Mouse (Mus musculus) myocyte (in vitro differentiated cells): Measurements from ENCODE around the gene Myo18b. TPM values are rescaled to one million over a fixed set of nuclear protein-coding genes. Genes with fewer than 3 reads are reported as not detected.

Experiments used
- H3K27me3 ChIP-seq: one replicate; pipeline ENCODE4 v1.6.1; 2011; ENCODE audit not compliant: control insufficient read depth, insufficient read depth, insufficient read length
- H3K36me3 ChIP-seq: one replicate; pipeline ENCODE4 v1.6.1; 2011; ENCODE audit not compliant: control insufficient read depth, insufficient read depth
- H3K4me2 ChIP-seq: one replicate; pipeline ENCODE4 v1.6.1; 2011; ENCODE audit warnings: low read depth, control low read depth
- H3K4me3 ChIP-seq: one replicate; pipeline ENCODE4 v1.5.1; 2011; ENCODE audit warnings: mild to moderate bottlenecking, control low read depth, moderate library complexity
- H3K79me2 ChIP-seq: one replicate; pipeline ENCODE4 v1.6.1; 2011; ENCODE audit not compliant: control insufficient read depth, insufficient read depth
- H3ac ChIP-seq: one replicate; pipeline ENCODE4 v1.6.1; 2011; ENCODE audit not compliant: control insufficient read depth, insufficient read length
- CEBPB ChIP-seq: IDR thresholded peaks from 2 replicates; pipeline ENCODE4 v1.6.1; 2011; ENCODE audit warnings: mild to moderate bottlenecking, moderate library complexity; ENCODE audit not compliant: poor library complexity, insufficient read depth, severe bottlenecking
- E2F4 ChIP-seq: IDR thresholded peaks from one replicate; pipeline ENCODE4 v1.6.1; 2011; ENCODE audit warnings: mild to moderate bottlenecking, control low read depth, moderate library complexity; ENCODE audit not compliant: insufficient read depth
- MAX ChIP-seq: IDR thresholded peaks from one replicate; pipeline ENCODE4 v1.6.1; 2011; ENCODE audit warnings: low read depth, mild to moderate bottlenecking, control low read depth
- MYOD1 ChIP-seq, 3 experiments: IDR thresholded peaks; one replicate each; pipeline ENCODE4 v1.6.1; 2011; ENCODE audit warnings: control low read depth in 2 of 3, low read depth in 2 of 3, mild to moderate bottlenecking in 2 of 3, moderate library complexity in 1 of 3; ENCODE audit not compliant: insufficient read length in 2 of 3, control insufficient read depth in 1 of 3
- MYOG ChIP-seq, 3 experiments: IDR thresholded peaks; one replicate each; pipeline ENCODE4 v1.6.1; 2011; ENCODE audit warnings: control low read depth in 2 of 3, low read depth in 2 of 3, mild to moderate bottlenecking in 2 of 3; ENCODE audit not compliant: insufficient read length in 2 of 3, control insufficient read depth in 1 of 3, insufficient read depth in 1 of 3
- POLR2A ChIP-seq: IDR thresholded peaks from one replicate; pipeline ENCODE4 v1.6.1; 2011; ENCODE audit warnings: low read depth, mild to moderate bottlenecking, control low read depth, moderate library complexity; ENCODE audit not compliant: insufficient read length
- POLR2AphosphoS2 ChIP-seq: IDR thresholded peaks from one replicate; pipeline ENCODE4 v1.6.1; 2011; ENCODE audit warnings: low read depth, control low read depth; ENCODE audit not compliant: insufficient read length
- REST ChIP-seq: IDR thresholded peaks from one replicate; pipeline ENCODE4 v1.6.1; 2011; ENCODE audit warnings: mild to moderate bottlenecking, control low read depth, moderate library complexity; ENCODE audit not compliant: insufficient read depth, insufficient read length
- SRF ChIP-seq: IDR thresholded peaks from one replicate; pipeline ENCODE4 v1.6.1; 2011; ENCODE audit warnings: low read depth; ENCODE audit not compliant: control insufficient read depth, insufficient read length
- TCF12 ChIP-seq: IDR thresholded peaks from one replicate; pipeline ENCODE4 v1.6.1; 2011; ENCODE audit warnings: mild to moderate bottlenecking, control low read depth; ENCODE audit not compliant: poor library complexity, insufficient read depth, severe bottlenecking
- TCF3 ChIP-seq: IDR thresholded peaks from one replicate; pipeline ENCODE4 v1.6.1; 2011; ENCODE audit warnings: low read depth, control low read depth; ENCODE audit not compliant: insufficient read length
- USF1 ChIP-seq: IDR thresholded peaks from one replicate; pipeline ENCODE4 v1.6.1; 2011; ENCODE audit warnings: low read depth, mild to moderate bottlenecking, control low read depth, moderate library complexity
- polyA plus RNA-seq: library from polyadenylated mRNA; unstranded; fragments of >200 nt; fragmentation: generic; extraction: Trizol; gene quantifications from one replicate; pipeline ENCODE4 v1.2.1, GENCODE M21; 2012; ENCODE audit warnings: missing spikeins

Myo18b gene
- polyA plus RNA-seq, 1 experiment, result 1.6 TPM

GRCm38 (mm10) chr5:112749634-112750033 is 146.5 kb downstream of the Myo18b start:
- Histone ChIP-seq H3K36me3 (no peaks in the 10 kb centered on the region), H3K4me2 (no peak overlapping the region), H3K79me2 (no peaks in the 10 kb centered on the region), H3K4me3 (no peak overlapping the region), H3K27me3 (no peaks in the 10 kb centered on the region), H3ac (no peak overlapping the region)
- TF ChIP-seq MAX, result no peak
- no peak for TF ChIP-seq TCF3
- no peak for TF ChIP-seq CEBPB
- no peak for TF ChIP-seq TCF12
- no peak for TF ChIP-seq POLR2A
- no peak for TF ChIP-seq POLR2AphosphoS2
- TF ChIP-seq MYOD1 (IDR thresholded peaks at IDR 0.05; ENCODE audit: control insufficient read depth in 1 of 3, insufficient read length in 2 of 3, low read depth in 2 of 3), result no peak
- TF ChIP-seq REST, result no peak
- no peak for TF ChIP-seq MYOG (IDR thresholded peaks at IDR 0.05; ENCODE audit: control insufficient read depth in 1 of 3, insufficient read depth in 1 of 3, insufficient read length in 2 of 3, low read depth in 2 of 3)
- TF ChIP-seq E2F4, result no peak
- no peak for TF ChIP-seq SRF

- Histone ChIP-seq H3ac (no peak overlapping the region), H3K4me2 (no peak overlapping the region), H3K36me3 (no peaks in the 10 kb centered on the region), H3K27me3 (no peaks in the 10 kb centered on the region), H3K79me2 (no peaks in the 10 kb centered on the region), H3K4me3 (no peak overlapping the region)
- TF ChIP-seq TCF12 (no peak), SRF (no peak), TCF3 (no peak), MYOD1 (IDR thresholded peaks at IDR 0.05; ENCODE audit: control insufficient read depth in 1 of 3, insufficient read length in 2 of 3, low read depth in 2 of 3) (no peak), CEBPB (no peak), POLR2A (no peak), USF1 (no peak), MYOG (IDR thresholded peaks at IDR 0.05; ENCODE audit: control insufficient read depth in 1 of 3, insufficient read depth in 1 of 3, insufficient read length in 2 of 3, low read depth in 2 of 3) (no peak), MAX (no peak), REST (no peak), POLR2AphosphoS2 (no peak), E2F4 (no peak)
Observed at GRCm38 (mm10) chr5:112748001-112748719, 148.0 kb downstream of the Myo18b start.

DNA sequence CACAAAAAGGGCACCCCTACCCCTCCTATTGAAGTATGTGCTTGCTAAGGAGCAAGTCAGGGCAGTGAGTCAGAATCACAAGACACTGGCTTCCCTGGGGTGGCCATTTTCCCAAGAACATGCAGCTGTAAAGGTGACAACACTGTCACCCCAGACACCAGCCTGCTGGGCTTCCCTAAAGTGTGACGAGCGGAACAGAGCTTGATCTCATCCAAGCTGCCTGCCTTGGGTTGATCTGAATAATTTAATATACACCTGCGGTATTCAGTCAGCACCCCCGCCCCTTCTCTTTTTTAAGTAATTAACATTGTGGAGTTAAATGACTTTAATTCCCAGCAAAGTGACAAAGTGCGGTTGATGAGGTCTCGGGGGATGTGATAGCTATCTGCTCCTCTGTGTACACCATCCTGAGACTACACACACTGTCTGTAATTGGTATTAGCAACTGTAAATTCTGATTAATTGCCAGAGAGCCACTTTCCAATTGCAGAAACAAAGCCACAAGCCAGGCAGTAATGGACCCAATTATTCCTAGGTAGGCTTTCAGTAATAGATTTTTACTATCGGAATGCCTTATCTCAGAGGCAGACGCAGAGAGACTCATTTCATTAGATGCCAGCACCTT is 148.7 kb downstream of the Myo18b start:
- no peak overlapping the region for H3ac ChIP-seq
- no peaks in the 10 kb centered on the region for H3K79me2 ChIP-seq
- no peak for TF ChIP-seq USF1
- TF ChIP-seq POLR2A, result no peak
- TF ChIP-seq SRF, result no peak
- no peak for TF ChIP-seq CEBPB
- no peak for TF ChIP-seq POLR2AphosphoS2
- no peak for TF ChIP-seq TCF3
- TF ChIP-seq MYOG (IDR thresholded peaks at IDR 0.05; ENCODE audit: control insufficient read depth in 1 of 3, insufficient read depth in 1 of 3, insufficient read length in 2 of 3, low read depth in 2 of 3), result no peak
- no peak for TF ChIP-seq MYOD1 (IDR thresholded peaks at IDR 0.05; ENCODE audit: control insufficient read depth in 1 of 3, insufficient read length in 2 of 3, low read depth in 2 of 3)
- TF ChIP-seq MAX, result no peak
- no peak for TF ChIP-seq REST
- no peak for TF ChIP-seq TCF12
- H3K36me3 ChIP-seq, result no peaks in the 10 kb centered on the region
- no peaks in the 10 kb centered on the region for H3K27me3 ChIP-seq
- H3K4me2 ChIP-seq, result no peak overlapping the region
- no peak overlapping the region for H3K4me3 ChIP-seq

GRCm38 (mm10) chr5:112745176-112745575 is 151.0 kb downstream of the Myo18b start:
- Histone ChIP-seq H3K79me2 (no peaks in the 10 kb centered on the region), H3K27me3 (no peaks in the 10 kb centered on the region), H3ac (no peak overlapping the region), H3K4me2 (no peak overlapping the region), H3K4me3 (no peak overlapping the region), H3K36me3 (no peaks in the 10 kb centered on the region)
- TF ChIP-seq TCF3 (no peak), SRF (no peak), CEBPB (no peak)
